Mouse (Mus musculus) midbrain, embryonic 16.5 days (tissue): ENCODE results near the gene Fbxl20. TPM values are rescaled to one million over a fixed set of nuclear protein-coding genes. Genes with fewer than 3 reads are reported as not detected.

Experiments used
- polyA plus RNA-seq: library from polyadenylated mRNA; unstranded; fragments of >200 nt; fragmentation: Nextera tagmentation; extraction: Ambion mirVana; gene quantifications from 2 replicates; pipeline ENCODE4 v1.2.1, GENCODE M21; 2015

Fbxl20 gene
- polyA plus RNA-seq, 1 experiment from 2014 or later, result 25.5 TPM

Other genes starting within 250 kb of the Fbxl20 start
- 2.7 and 3.1 TPM in 2 replicates for gene Plxdc1, start 164.0 kb downstream of the Fbxl20 start, polyA plus RNA-seq
- gene Arl5c, start 154.2 kb downstream of the Fbxl20 start, polyA plus RNA-seq, result 6.3 and 8.4 TPM in 2 replicates
- gene Cacnb1, start 127.4 kb downstream of the Fbxl20 start, polyA plus RNA-seq, result 73.2 and 77.6 TPM in 2 replicates
- 583 and 598 TPM in 2 replicates for gene Rpl19, start 123.7 kb downstream of the Fbxl20 start, polyA plus RNA-seq
- gene Stac2, start 96.9 kb downstream of the Fbxl20 start, polyA plus RNA-seq, result 2.6 and 4.0 TPM in 2 replicates
- gene Med1, start 42.9 kb upstream of the Fbxl20 start, polyA plus RNA-seq, result 53.0 and 62.5 TPM in 2 replicates
- gene Cdk12, start 52.7 kb upstream of the Fbxl20 start, polyA plus RNA-seq, result 6.9 and 8.3 TPM in 2 replicates
- 4.5 and 5.6 TPM in 2 replicates for gene Neurod2, start 179.2 kb upstream of the Fbxl20 start, polyA plus RNA-seq
- gene Ppp1r1b, start 198.0 kb upstream of the Fbxl20 start, polyA plus RNA-seq, result 2.4 and 2.9 TPM in 2 replicates
- gene Stard3, start 208.0 kb upstream of the Fbxl20 start, polyA plus RNA-seq, result 32.9 and 37.0 TPM in 2 replicates
- 0.22 TPM in 1 of 2 replicates, not detected in the other for gene Tcap, start 233.4 kb upstream of the Fbxl20 start, polyA plus RNA-seq
- gene Pnmt, start 236.0 kb upstream of the Fbxl20 start, polyA plus RNA-seq, result 1.5 and 1.7 TPM in 2 replicates